Mouse (Mus musculus): Measurements from ENCODE around the gene Slc4a4.
"Not testable (repeated sequence)": the region's sequence is repeated elsewhere in the genome, so short reads cannot be mapped to it uniquely, and the experiment has no call there.

The Slc4a4 gene

DNA sequence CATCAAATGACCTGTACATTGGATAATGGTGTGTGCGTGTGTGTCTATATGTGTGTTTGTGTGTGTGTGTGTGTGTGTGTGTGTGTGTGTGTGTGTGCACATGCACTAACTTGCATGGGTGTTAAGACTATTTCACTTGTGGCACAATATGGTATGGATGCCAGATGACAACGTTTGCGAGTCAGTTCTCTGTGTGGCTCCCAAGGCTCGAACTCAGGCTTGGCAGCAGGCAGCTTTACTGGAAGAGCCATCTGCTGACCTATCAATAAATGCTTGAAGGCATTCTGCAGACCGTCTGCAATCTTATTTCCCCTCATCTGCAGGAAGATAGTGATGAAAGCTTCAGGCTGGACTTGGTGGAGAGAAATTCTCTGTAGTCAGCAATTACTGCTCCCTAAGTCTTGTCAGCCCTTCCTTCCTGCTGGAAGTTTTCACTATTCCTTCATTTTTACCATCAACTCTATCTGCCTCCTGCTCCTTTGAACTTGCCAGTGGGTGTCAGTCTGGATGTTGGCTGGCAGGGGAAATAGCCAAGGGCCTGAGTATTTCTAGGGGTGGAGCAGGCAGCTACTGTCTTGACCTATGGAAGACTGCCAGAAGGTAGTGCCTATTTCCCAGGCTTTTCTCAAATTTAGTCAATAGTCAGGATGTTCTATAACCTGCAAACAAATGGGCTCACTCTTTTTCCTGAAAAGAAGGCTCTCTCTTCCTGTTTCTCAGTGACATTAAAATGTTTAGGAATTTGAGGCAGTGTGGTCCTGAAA lies 73.9 kb downstream of the Slc4a4 start:
- no peak for DNase-seq (ENCODE audit: low read depth, low spot score)

DNA sequence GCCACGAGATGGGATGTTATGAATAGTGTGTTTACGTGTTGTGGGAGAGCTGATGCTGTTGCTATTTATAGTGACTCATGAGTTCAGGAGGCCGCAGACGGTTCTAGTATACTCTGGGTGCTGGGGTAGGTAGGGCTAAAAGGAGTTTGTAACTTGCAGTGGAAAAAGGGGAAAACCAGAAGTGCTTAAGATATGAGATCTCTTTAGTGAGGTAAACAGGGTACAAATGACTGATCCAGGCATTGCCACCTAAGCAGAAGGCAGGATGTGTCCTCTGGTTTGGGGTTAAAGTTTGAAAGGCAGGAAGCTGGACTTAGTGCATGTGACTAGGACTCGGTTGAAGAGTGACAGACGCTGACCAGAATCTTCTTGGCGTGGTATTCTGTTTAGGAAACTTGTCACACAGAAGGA lies 74.7 kb downstream of the Slc4a4 start:
- DNase-seq (ENCODE audit: low read depth, low spot score), result no peak

DNA sequence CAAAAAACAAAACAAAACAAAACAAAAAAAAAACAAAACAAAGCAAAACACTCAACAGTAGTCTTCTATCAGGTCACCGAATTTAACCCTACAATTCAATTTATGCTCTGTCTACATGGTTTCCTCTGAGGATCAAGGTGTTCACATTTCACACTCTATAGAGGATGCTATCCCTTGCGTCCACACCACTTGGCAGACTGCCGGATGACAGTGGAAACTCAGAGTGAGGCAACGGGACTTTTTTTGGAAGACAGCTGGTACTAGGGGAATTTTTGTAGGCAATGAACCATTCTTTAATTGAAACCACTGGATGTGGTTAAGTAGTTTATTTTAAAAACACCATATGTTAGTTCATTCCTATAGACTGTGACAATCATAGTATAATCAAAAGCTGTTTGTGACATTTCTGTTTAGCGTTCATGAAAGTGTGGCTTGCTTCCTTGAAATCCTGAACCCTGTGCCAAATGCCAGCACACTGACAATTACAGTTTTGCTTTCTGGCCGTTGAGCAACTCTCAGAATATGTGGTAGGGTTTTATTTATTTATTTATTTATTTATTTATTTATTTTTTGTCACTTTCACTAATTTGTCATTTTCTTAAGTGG lies 78.2 kb downstream of the Slc4a4 start:
- no peak for DNase-seq (ENCODE audit: low read depth, low spot score)

DNA sequence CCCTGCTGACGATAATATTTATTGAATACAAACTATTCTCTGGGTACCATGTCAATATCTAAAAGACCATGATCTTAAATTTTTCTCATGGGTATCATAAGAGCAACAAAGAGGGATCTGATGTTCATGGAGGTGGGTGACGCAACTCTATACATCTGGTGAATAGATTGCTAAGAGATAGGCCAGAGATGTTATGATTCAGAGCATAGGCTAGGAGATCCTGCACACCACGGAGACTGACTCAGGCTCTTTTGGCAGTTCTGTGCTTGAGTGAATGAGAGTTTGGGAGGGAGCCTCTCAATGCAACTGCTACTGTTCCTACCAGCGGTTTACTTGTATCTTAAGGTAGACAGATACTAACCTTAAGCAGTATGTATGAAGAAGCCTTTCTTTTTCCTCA lies 79.9 kb downstream of the Slc4a4 start:
- DNase-seq (ENCODE audit: low read depth, low spot score), result no peak

DNA sequence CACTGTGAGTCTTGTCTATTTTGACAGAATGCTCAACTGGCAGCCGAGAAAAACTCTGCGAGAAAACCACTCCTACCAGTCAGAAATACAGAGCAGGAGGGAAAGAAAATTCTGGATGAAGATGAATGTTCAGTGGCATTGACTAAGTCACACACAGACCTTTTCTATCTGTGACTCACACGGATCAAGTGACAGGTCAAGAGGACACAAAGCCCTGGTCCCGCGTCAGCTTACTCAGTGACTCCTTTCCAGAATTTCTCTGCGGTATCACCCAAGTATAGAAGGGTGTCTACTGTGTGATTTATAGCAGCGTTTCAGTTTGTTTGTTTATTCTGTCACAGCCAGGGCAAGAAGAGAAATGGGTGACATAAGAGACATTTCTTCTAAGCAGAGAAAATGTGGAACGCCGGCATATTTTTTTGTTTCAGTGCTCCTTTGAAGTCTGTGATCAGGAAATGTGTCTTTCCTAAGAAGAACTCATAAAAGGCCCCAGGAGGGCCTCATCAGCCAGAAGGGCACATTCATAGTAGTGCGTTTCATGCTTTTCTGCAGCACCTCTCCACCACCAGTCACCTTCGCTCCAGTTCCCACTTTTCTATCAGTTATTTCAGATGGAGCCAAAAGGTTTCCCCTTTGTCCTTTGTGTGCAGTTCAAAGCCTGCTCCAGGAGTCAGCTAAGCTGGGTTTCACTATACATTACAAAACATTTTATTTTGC lies 82.5 kb downstream of the Slc4a4 start:
- DNase-seq (ENCODE audit: low read depth, low spot score), result no peak

DNA sequence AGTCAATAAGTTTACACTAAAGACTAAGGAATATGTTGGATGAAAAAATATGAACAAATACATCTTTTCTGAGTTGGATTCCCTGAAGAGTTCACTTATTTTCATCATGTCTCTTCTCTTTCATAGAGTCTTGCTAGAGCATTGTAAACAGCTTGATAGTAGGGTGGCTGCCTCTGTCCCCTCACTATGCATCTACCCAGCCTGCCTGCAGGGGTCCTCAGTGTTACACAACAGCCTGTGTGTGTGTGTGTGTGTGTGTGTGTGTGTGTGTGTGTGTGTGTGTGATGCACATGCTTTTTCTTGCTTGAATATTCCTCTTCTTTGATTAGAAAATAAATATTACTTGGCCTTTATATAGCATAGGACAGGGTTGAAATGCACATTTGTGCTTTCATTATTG lies 84.9 kb downstream of the Slc4a4 start:
- DNase-seq (ENCODE audit: low read depth, low spot score), result no peak

DNA sequence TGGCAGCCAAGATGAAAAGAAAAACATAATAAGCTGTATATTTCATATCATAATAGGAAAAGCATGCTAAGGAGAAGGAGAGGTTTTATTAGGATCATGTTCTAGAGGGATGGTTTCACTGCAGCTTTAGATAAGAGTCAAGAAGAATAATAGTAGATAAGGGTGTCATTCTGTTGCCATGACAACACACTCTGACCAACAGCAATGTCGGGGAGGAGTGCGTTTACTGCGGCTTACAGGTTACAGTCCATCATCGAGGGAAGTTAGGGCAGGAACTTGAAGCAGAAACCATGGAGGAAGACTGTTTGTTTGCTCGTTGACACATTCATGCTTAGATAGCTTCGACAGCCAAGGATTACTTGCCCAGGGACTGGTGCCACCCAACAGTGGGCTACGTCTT lies 85.7 kb downstream of the Slc4a4 start:
- DNase-seq (ENCODE audit: low read depth, low spot score), result no peak

DNA sequence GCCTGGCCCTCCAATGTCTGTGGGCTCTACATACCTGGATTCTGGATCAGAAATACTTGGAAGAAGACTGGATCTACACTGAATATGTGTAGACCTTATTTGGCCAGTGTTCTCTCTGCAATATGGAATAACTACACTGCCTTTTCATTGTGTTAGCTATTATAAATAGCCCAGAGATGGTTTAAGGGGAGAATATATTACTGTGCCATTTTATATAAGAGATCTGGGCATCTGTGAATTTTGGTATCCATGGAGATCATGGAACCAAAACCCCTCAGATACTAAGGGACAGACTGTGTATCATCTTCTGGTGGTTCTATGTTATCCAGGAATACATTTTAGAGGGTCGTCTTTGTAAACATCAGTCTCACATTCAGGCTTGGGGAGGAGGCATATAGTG lies 86.5 kb downstream of the Slc4a4 start:
- no peak for DNase-seq (ENCODE audit: low read depth, low spot score)

DNA sequence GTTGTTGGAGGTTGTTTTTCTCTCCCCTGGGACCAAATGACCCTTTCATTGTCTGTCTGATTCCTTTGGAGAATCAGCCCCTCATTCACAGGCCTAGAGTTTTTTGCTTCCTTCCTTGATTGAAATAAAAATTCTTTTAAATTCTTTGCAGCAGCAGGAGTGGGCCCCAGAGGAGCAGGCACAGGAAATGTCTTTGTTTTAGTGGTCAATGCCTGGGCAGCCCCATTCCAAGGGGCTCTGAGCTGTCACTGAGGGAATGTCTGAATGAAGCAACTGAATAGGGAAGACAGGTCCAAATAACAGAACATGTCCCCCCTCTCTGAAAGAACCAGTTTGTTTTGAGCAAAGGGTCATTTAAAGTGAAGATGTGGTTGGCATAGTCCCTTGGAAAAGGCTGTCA lies 89.1 kb downstream of the Slc4a4 start:
- DNase-seq (ENCODE audit: low read depth, low spot score), result no peak

DNA sequence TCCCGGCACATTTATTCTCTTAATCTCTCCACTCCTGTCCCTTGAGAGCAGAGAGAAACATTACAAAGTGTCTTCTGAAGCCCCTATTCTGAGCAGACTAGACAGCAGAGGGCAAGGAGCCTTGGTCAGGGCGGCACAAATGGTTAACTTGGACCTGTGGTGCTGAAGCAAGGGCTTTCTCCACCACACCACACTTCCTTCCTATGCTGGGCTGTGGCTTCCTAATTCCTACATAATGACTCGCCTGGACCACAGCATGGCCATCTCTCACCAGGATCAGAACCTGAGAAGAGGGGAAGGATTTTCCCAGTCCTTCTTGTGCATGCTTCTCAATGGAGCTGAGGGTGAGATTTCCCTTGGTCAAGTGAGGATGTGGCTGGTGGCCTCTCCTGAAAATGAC lies 89.8 kb downstream of the Slc4a4 start:
- no peak for DNase-seq (ENCODE audit: low read depth, low spot score)

DNA sequence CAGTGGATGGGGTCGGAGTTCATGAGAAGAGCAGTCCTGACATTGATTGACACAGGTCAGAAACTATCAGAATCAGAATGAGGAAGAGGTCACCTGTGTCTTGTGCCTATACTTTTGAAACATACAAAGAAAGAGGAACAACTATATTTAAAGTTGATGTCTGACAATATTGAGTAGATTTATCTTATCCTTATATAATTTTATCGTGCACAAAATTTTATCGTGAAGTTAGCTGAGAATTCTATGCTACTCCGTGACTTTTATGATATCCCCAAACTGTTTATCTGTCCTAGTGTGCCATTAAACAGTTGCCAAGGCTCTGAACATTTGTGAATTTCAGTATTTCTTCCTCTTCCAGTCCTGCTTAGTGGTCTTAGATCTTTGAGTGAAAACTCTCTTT lies 94.1 kb downstream of the Slc4a4 start:
- no peak for DNase-seq (ENCODE audit: low read depth, low spot score)

DNA sequence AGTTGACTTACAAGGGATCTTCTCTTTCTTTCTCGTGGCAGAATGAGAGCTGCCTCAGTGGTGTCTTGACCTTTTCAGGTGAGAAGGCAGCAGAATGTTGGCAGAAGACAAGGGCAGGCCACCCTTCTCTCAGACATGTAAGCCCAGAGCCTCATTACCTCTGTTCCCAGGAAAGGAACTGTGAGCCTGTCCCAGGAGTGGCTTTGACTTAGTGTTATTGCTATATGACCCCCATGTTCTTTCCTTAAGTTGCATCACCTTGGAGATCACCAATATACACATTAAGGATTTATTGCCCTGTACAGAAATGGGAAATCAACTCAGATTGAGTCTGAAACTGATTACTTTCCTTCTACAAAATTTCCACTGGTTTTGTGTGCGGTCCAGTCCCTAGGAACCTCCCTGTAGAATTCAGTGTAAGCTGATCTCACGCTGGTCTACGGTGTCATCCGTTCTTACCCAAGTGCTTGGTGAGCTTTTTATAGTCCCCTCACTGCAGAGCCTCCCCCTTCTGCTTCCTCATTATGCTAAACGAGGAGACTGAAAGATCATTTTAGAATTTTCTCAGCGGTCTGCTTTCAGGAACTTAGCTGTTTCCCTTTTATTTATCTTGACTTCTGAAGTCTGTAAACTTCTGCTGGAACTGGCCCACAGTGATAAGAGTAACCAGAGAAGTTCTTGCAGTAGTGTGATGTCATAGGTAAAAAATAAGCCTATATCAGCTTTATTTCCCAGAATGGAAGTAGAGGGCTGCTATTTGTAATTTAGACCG lies 94.8 kb downstream of the Slc4a4 start:
- no peak for DNase-seq (ENCODE audit: low read depth, low spot score)

DNA sequence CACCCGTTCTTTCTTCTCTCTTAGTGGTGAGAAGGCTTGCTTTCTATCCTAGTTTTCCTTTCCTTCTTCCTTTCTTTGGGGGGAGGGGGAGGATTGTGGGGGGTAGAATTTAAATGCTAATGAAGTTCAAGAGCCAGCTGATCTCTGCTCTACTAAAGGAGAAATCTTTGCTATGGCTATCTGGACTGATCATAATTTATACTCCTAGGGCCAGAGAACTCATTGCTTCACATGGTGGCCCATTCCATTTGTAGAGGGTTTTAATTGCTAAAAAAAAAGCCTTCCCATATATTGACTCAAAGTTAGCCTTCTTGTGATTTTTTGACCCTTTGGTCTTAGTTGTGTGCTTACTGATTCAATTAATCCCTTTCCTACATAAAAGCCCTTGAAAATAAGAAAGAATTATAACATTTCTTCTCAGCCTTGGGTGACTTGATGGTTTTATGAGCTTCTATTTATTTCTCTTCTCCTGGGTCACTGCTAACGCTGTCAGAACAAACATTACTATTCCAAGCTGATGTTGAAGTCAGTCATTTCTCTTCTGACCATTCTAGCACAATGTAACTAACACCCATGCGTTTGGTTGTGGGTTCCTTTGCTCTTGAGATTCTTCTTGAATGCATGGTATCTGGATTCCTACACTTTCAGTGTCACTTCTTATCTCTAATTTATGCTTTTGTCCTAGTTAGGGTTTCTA lies 95.6 kb downstream of the Slc4a4 start:
- DNase-seq (ENCODE audit: low read depth, low spot score), result no peak

DNA sequence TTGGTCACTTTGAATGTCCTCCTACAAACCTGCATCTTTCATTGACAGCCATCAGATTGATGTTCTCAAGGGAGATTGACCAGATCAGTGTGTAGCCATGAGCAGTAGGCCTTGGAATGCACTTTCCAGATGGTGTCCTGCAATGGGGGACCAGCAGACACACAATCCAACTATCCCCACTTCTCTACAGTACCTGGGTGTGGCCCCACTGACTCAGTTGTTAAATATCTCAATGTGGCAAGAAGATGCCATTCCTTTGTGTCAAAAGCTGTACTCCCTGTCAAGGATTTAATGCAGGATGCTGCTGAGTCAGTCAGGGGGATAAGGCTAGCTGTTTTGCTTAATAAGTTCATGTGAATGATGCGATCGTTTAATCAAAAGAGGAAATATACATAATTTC lies 96.6 kb downstream of the Slc4a4 start:
- DNase-seq (ENCODE audit: low read depth, low spot score), result no peak

DNA sequence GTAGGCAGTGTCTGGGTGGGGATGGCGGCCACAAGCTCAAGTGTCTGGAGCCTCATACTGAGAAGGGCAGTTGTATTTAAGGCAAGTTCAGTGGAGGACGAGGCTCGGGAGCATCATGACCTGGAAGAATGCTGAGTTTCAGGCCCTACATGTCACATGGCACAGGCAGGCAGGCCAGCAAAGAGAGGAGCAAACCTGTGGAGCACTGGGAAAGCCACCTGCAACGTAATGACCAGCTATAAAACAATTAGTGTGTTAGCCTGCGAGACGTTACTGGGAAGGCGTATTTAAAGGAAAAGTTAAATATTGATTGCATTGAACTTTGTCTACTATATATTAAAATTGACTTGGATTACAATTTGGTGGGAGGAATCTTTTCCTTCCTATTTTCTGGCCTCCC lies 97.0 kb downstream of the Slc4a4 start:
- DNase-seq (ENCODE audit: low read depth, low spot score), result no peak

DNA sequence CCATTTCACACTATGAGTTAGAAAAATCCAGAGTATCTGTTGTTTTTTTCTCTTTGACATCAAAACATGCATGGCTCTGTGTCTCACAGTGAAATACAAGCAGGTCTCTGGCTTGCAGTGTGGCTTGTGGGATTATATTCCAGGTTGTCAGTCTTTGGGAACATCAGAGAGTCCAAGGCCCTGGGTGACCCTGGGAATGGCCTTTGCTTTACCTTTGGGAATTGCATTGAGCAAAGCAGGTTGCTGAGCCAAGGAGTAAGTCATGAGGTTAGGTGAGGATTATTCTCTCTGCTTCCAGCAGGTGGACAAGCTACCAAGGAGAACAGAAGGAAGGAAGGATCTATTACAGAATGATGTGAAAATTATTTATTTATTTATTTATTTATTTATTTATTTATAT lies 102.4 kb downstream of the Slc4a4 start:
- no peak for DNase-seq (ENCODE audit: low read depth, low spot score)

DNA sequence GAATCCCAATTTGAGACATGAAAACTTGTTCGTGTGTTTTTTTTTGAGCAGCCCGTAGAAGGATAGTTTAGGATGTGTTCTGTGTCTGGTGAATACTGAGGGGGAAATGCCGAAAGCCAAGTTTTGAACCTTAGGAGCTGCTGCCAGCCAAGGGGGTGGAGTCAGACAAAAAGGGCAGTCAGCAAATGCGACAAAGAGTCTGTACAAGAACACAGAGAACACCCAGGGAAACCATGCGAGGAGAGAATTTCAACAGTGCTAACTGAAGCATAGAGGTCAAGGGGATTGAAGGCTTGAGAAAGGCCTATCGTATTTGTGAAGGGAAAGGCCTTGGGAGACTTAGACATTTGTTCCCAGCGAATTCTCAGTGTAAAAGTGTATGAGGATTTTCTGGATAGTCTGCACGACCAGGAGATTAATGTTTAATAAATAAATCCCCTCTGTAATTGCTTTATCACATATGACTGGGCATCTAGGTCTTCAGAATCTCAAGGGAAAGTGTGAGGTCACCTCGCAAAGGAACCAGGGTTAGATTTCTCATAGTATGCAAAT lies 103.7 kb downstream of the Slc4a4 start:
- no peak for DNase-seq (ENCODE audit: low read depth, low spot score)

DNA sequence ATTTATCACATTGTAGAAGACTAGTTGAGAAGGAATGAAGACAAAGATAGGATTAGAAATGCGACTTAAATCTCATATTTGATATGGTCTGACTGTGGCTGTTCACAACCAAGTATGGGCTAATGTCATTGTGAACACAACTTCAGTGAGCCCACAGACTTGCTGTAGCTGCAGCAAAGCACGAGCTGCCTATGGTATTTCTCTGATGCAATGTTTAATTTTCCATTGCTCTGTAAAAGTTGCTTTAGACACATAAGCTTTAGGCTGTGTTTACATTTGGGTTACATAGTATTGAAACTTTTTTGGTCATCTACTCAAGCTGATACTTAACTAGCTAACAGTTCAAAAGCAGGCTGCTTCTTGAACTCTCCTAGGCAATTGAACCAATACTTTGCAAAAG lies 104.7 kb downstream of the Slc4a4 start:
- not testable (repeated sequence) for DNase-seq (ENCODE audit: low read depth, low spot score)

DNA sequence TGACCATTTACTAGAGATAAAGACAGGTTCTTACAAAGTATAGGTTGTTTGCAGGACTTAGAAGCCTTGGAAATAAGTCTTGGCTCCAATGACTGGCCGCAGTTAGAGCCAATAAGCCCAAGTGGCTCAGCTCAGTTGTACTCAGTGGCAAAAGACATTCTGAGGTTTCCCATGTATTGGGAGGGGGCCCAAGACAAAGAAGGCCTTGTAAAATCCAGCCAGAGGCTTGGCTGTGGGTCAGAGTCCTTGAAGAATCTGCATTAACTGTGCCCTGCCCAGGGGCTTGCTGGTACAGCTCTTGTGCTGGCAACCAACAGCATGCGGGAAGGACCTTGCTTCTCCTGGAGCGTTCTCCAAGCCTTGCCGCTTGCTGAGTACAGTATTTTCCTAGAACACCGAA lies 107.9 kb downstream of the Slc4a4 start:
- DNase-seq (ENCODE audit: low read depth, low spot score), result no peak

DNA sequence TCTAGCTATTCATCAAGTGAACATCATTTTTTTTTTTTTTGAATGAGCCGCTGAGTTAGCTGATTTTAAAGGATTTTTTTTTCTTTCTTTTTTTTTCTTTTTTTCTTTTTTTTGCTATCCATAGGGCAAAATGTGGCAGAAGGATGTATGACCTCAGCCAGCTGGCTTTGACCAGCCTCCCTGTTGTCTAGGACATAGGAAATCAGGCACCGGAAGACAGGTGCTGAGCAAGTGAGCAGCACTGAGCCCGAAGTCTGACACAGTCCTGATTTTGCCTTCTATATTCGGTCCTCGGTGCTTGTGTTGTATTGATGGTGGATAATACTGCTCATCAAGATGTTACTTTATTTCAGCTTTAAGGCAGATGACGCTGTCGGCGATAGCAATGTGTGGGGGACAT lies 109.6 kb downstream of the Slc4a4 start:
- DNase-seq (ENCODE audit: low read depth, low spot score), result no peak

DNA sequence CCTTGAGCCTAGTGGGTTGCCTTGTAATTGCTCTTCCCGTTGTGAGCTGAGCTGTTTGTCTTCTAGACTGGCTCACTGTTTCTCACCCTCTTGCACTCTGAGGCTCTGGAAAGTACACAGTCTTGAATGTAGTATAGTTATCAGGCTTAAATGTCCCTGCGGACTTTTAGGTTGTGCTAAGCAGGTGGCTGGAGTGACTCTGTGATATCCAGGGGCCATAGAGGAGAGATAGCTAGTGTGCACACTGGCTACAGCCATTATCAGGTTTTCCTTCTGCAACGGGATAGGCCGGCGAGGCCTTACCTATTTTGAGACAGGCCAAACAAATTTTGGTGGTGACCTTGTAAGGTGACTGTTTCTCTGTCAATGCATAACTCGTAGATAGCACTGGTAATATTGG lies 110.7 kb downstream of the Slc4a4 start:
- no peak for DNase-seq (ENCODE audit: low read depth, low spot score)
